Mouse (Mus musculus): ENCODE data around the gene Apoh. TPM values are rescaled to one million over a fixed set of nuclear protein-coding genes. Genes with fewer than 3 reads are reported as not detected.

The Apoh gene
- total and polyA plus RNA-seq, 3 experiments: 0.95 TPM; not detected in 2

DNA sequence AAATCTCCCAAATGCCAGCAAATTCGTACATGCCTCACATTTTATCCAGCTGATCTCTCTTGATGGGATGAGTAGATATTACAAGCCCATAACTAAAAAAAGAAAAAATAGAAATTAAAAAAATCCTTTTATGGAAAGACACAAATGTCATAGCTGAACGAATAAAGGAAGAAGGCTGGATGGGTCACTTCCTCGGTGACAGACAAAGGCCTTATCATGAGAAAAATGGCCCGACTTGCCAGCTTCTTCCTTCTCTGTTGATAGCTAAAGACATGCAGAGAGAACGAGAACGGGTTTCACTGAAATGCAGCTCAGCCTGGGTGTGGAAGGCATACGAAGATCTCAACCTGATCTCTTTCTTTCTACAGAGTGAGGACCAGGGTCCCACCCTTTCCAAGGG lies 22.6 kb upstream of the Apoh start:
- no peak for DNase-seq (ENCODE audit: extremely low read depth)
- Histone ChIP-seq H3K36me3 (replicated peaks in 1 of 2; ENCODE audit: control insufficient read depth in 1 of 2, insufficient read depth in 1 of 2, low read length in 1 of 2) (peaks cover 12 to 98% of the 10 kb centered on the region in 2 experiments), H3K9ac (ENCODE audit: insufficient read depth, low read depth) (no peak overlapping the region), H3K79me2 (replicated peaks; ENCODE audit: control insufficient read depth, extremely low read depth, insufficient read depth, poor library complexity, severe bottlenecking) (peaks cover 36% of the 10 kb centered on the region), H3K27me3 (replicated peaks) (no peaks in the 10 kb centered on the region), H3K4me2 (ENCODE audit: insufficient read depth, low read depth, poor library complexity, severe bottlenecking) (no peak overlapping the region), H3K4me3 (replicated peaks in 1 of 3; ENCODE audit: low read depth in 2 of 3, low read length in 2 of 3, poor library complexity in 1 of 3) (no peak overlapping the region), H3K4me1 (ENCODE audit: control insufficient read depth in 1 of 2, insufficient read depth in 2 of 2) (peaks cover 6 to 45% of the 10 kb centered on the region in 2 experiments), H3K27ac (ENCODE audit: insufficient read depth, low read depth) (no peak overlapping the region), H3K9me3 (replicated peaks; ENCODE audit: low read length) (no peaks in the 10 kb centered on the region)
- in situ Hi-C loops (cut with MboI; ENCODE audit: low pct_ligation_motif_present, low pct_unique_long_range_greater_than_20kb, low sequenced_read_pairs) (no loop called here), dilution Hi-C loops (cut with MboI; ENCODE audit: extremely low pct_ligation_motif_present, extremely low pct_unique_long_range_greater_than_20kb, low sequenced_read_pairs) (no loop called here)
- no peak for TF ChIP-seq TBP (conservative IDR thresholded peaks at IDR 0.05; ENCODE audit: low read depth, low read length)
- no peak for TF ChIP-seq PAX5 (IDR thresholded peaks at IDR 0.05; ENCODE audit: low read length)
- no peak for TF ChIP-seq MYC (IDR thresholded peaks at IDR 0.05; ENCODE audit: low read depth, low read length)
- TF ChIP-seq JUN (IDR thresholded peaks at IDR 0.05; ENCODE audit: insufficient read depth, low read depth, low read length): no peak
- TF ChIP-seq TCF12 (IDR thresholded peaks at IDR 0.05; ENCODE audit: low read depth, low read length): no peak
- TF ChIP-seq MXI1 (IDR thresholded peaks at IDR 0.05; ENCODE audit: low read depth, low read length): no peak
- no peak for TF ChIP-seq CHD2 (IDR thresholded peaks at IDR 0.05; ENCODE audit: low read length)
- TF ChIP-seq CTCF (conservative IDR thresholded peaks at IDR 0.05 in 1 of 2, IDR thresholded peaks at IDR 0.05 in 1 of 2; ENCODE audit: low read depth in 2 of 2, low read length in 2 of 2): no peak

DNA sequence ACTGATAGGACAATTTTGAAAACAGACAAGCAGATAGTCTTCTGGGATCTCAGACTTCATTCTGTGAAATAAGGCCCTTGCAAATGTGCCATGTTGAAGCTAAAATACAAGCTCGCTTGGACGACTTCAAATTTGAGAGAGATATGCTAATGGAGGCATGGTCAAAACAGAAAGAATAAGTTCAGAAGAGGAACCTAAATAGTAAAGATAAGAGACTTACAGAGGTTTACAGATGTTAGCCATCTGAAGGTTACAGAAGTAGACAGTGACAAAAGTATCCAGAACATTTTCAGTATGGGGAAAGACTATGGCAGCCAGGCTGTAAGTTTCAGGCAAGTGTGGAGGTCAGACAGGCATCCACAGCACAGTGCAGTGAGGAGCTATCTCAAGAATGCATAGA lies 21.0 kb upstream of the Apoh start:
- DNase-seq (ENCODE audit: extremely low read depth): no peak
- H3K36me3 ChIP-seq (replicated peaks in 1 of 2; ENCODE audit: control insufficient read depth in 1 of 2, insufficient read depth in 1 of 2, low read length in 1 of 2): peaks cover 10 to 96% of the 10 kb centered on the region in 2 experiments
- dilution Hi-C loops (cut with MboI; ENCODE audit: extremely low pct_ligation_motif_present, extremely low pct_unique_long_range_greater_than_20kb, low sequenced_read_pairs): no loop called here

More for the DNA sequence above, 21.0 kb upstream of the Apoh start:
- Histone ChIP-seq H3K4me2 (ENCODE audit: insufficient read depth, low read depth, poor library complexity, severe bottlenecking) (no peak overlapping the region), H3K79me2 (replicated peaks; ENCODE audit: control insufficient read depth, extremely low read depth, insufficient read depth, poor library complexity, severe bottlenecking) (peaks cover 31% of the 10 kb centered on the region), H3K4me1 (ENCODE audit: control insufficient read depth in 1 of 2, insufficient read depth in 2 of 2) (peaks cover 6 to 54% of the 10 kb centered on the region in 2 experiments), H3K27me3 (replicated peaks) (no peaks in the 10 kb centered on the region), H3K4me3 (replicated peaks in 1 of 3; ENCODE audit: low read depth in 2 of 3, low read length in 2 of 3, poor library complexity in 1 of 3) (no peak overlapping the region), H3K9me3 (replicated peaks; ENCODE audit: low read length) (no peaks in the 10 kb centered on the region), H3K27ac (ENCODE audit: insufficient read depth, low read depth) (no peak overlapping the region), H3K9ac (ENCODE audit: insufficient read depth, low read depth) (no peak overlapping the region)
- TF ChIP-seq SIN3A (IDR thresholded peaks at IDR 0.05; ENCODE audit: low read length) (no peak), HCFC1 (IDR thresholded peaks at IDR 0.05; ENCODE audit: low read depth, low read length) (no peak), ZMIZ1 (IDR thresholded peaks at IDR 0.05; ENCODE audit: low read depth, low read length) (no peak), CTCF (conservative IDR thresholded peaks at IDR 0.05 in 1 of 2, IDR thresholded peaks at IDR 0.05 in 1 of 2; ENCODE audit: low read depth in 2 of 2, low read length in 2 of 2) (no peak), JUND (conservative IDR thresholded peaks at IDR 0.05; ENCODE audit: low read depth, low read length) (no peak), RAD21 (IDR thresholded peaks at IDR 0.05; ENCODE audit: low read depth, low read length) (no peak), EP300 (IDR thresholded peaks at IDR 0.05; ENCODE audit: low read length) (no peak), IRF4 (IDR thresholded peaks at IDR 0.05; ENCODE audit: low read depth, low read length) (no peak), ZC3H11A (IDR thresholded peaks at IDR 0.05; ENCODE audit: low read depth, low read length) (no peak), ZKSCAN1 (IDR thresholded peaks at IDR 0.05; ENCODE audit: borderline replicate concordance, low read depth, low read length) (no peak), MXI1 (IDR thresholded peaks at IDR 0.05; ENCODE audit: low read depth, low read length) (no peak), MAX (IDR thresholded peaks at IDR 0.05; ENCODE audit: low read length) (no peak), CHD2 (IDR thresholded peaks at IDR 0.05; ENCODE audit: low read length) (no peak), KAT2A (IDR thresholded peaks at IDR 0.05; ENCODE audit: insufficient replicate concordance, low read length) (no peak), NRF1 (IDR thresholded peaks at IDR 0.05; ENCODE audit: low read depth, low read length) (no peak), BHLHE40 (IDR thresholded peaks at IDR 0.05; ENCODE audit: low read depth, low read length) (no peak), ZNF384 (IDR thresholded peaks at IDR 0.05; ENCODE audit: low read depth, low read length) (no peak), E2F4 (IDR thresholded peaks at IDR 0.05; ENCODE audit: insufficient replicate concordance, low read depth, low read length) (no peak), TBP (conservative IDR thresholded peaks at IDR 0.05; ENCODE audit: low read depth, low read length) (no peak), USF1 (IDR thresholded peaks at IDR 0.05; ENCODE audit: low read depth, low read length) (no peak)
- in situ Hi-C loops (cut with MboI; ENCODE audit: low pct_ligation_motif_present, low pct_unique_long_range_greater_than_20kb, low sequenced_read_pairs): no loop called here

Measured in CH12.LX (cell line).